Mouse (Mus musculus): Measurements from ENCODE around the gene H2al1f.
"Not testable (repeated sequence)": the region's sequence is repeated elsewhere in the genome, so short reads cannot be mapped to it uniquely, and the experiment has no call there.

H2al1f gene

GRCm38 (mm10) chrX:11314858-11315257 lies at the start of gene H2al1f:
Gene H2al1f, plus strand, starts transcription at chrX:11315158.
- DNase-seq (ENCODE audit: low spot score), result not testable (repeated sequence)

- peak; percentile 24 for DNase-seq (ENCODE audit: low spot score)
These were observed 47.2 kb upstream of the H2al1f start for GRCm38 (mm10) chrX:11267791-11268190.

GRCm38 (mm10) chrX:11269074-11269473 lies 45.9 kb upstream of the H2al1f start:
- DNase-seq (ENCODE audit: low spot score), result no peak

GRCm38 (mm10) chrX:11273190-11273589 lies 41.8 kb upstream of the H2al1f start:
- DNase-seq (ENCODE audit: low spot score), result no peak

GRCm38 (mm10) chrX:11277083-11277482 lies 37.9 kb upstream of the H2al1f start:
- DNase-seq (ENCODE audit: low spot score), result peak; percentile 4

GRCm38 (mm10) chrX:11280741-11281140 lies 34.2 kb upstream of the H2al1f start:
- no peak for DNase-seq (ENCODE audit: low spot score)

GRCm38 (mm10) chrX:11288306-11288882 lies 26.6 kb upstream of the H2al1f start:
- DNase-seq (ENCODE audit: low spot score), result no peak

- DNase-seq (ENCODE audit: low spot score), result no peak
These were observed 25.7 kb upstream of the H2al1f start for GRCm38 (mm10) chrX:11289244-11289643.

- DNase-seq (ENCODE audit: low spot score), result not testable (repeated sequence)
These were observed 16.0 kb upstream of the H2al1f start, which contains the start of gene H2al1a for GRCm38 (mm10) chrX:11298957-11299356. Gene H2al1a, plus strand, starts transcription at chrX:11299257.

GRCm38 (mm10) chrX:11302132-11302531 lies 12.8 kb upstream of the H2al1f start, which contains the start of gene H2al1b:
Gene H2al1b, plus strand, starts transcription at chrX:11302432.
- not testable (repeated sequence) for DNase-seq (ENCODE audit: low spot score)

GRCm38 (mm10) chrX:11305355-11305754 lies 9.6 kb upstream of the H2al1f start, which contains the start of gene H2al1c:
Gene H2al1c, plus strand, starts transcription at chrX:11305655.
- DNase-seq (ENCODE audit: low spot score), result not testable (repeated sequence)

GRCm38 (mm10) chrX:11308524-11308923 lies 6.4 kb upstream of the H2al1f start, which contains the start of gene H2al1d:
Gene H2al1d, plus strand, starts transcription at chrX:11308824.
- DNase-seq (ENCODE audit: low spot score), result not testable (repeated sequence)

GRCm38 (mm10) chrX:11311634-11312033 lies 3.3 kb upstream of the H2al1f start, which contains the start of gene H2al1e:
Gene H2al1e, plus strand, starts transcription at chrX:11311934.
- DNase-seq (ENCODE audit: low spot score), result not testable (repeated sequence)

- not testable (repeated sequence) for DNase-seq (ENCODE audit: low spot score)
These were observed 3.0 kb downstream of the H2al1f start, which contains the start of gene H2al1g for GRCm38 (mm10) chrX:11317956-11318355. Gene H2al1g, plus strand, starts transcription at chrX:11318256.

- not testable (repeated sequence) for DNase-seq (ENCODE audit: low spot score)
These were observed 6.2 kb downstream of the H2al1f start, which contains the start of gene H2al1h for GRCm38 (mm10) chrX:11321192-11321591. Gene H2al1h, plus strand, starts transcription at chrX:11321492.

- DNase-seq (ENCODE audit: low spot score), result not testable (repeated sequence)
These were observed 9.4 kb downstream of the H2al1f start, which contains the start of gene H2al1i for GRCm38 (mm10) chrX:11324359-11324758. Gene H2al1i, plus strand, starts transcription at chrX:11324659.

- not testable (repeated sequence) for DNase-seq (ENCODE audit: low spot score)
These were observed 12.6 kb downstream of the H2al1f start, which contains the start of gene H2al1j for GRCm38 (mm10) chrX:11327522-11327921. Gene H2al1j, plus strand, starts transcription at chrX:11327822.

- DNase-seq (ENCODE audit: low spot score), result no peak
These were observed 30.8 kb downstream of the H2al1f start for GRCm38 (mm10) chrX:11345762-11346161.

- DNase-seq (ENCODE audit: low spot score), result peak; percentile 4
These were observed 31.8 kb downstream of the H2al1f start for GRCm38 (mm10) chrX:11346756-11347155.

- DNase-seq (ENCODE audit: low spot score), result no peak
These were observed 45.9 kb downstream of the H2al1f start for GRCm38 (mm10) chrX:11360823-11361222.

- DNase-seq (ENCODE audit: low spot score), result no peak
These were observed 46.3 kb downstream of the H2al1f start for GRCm38 (mm10) chrX:11361261-11361660.

- DNase-seq (ENCODE audit: low spot score), result no peak
These were observed 48.9 kb downstream of the H2al1f start for GRCm38 (mm10) chrX:11363890-11364289.

Measured in testis, postnatal 14 days (tissue).